Mouse (Mus musculus) heart, embryonic 10.5 days (tissue): ENCODE data around the gene Rars2. TPM values are rescaled to one million over a fixed set of nuclear protein-coding genes. Genes with fewer than 3 reads are reported as not detected.
A peak's percentile ranks its signal among the peaks of the same experiment; 100 is the strongest.
"Not testable (repeated sequence)": the region's sequence is repeated elsewhere in the genome, so short reads cannot be mapped to it uniquely, and the experiment has no call there.

ENCODE experiments used
- DNase-seq: peaks from one replicate; pipeline ENCODE4 v3.0.0-alpha.2; 2017; ENCODE audit warnings: low spot score
- H3K27ac ChIP-seq: fragments of 300-500 bp; sonication (generic); 2 replicates; pipeline ENCODE4 v1.5.1; 2016; ENCODE audit warnings: mild to moderate bottlenecking
- H3K27me3 ChIP-seq: fragments of 300-500 bp; sonication (generic); 2 replicates; pipeline ENCODE4 v1.6.1; 2016; ENCODE audit warnings: mild to moderate bottlenecking; ENCODE audit not compliant: poor library complexity, insufficient read depth, severe bottlenecking
- H3K36me3 ChIP-seq: fragments of 300-500 bp; sonication (generic); 2 replicates; pipeline ENCODE4 v1.6.1; 2016; ENCODE audit warnings: mild to moderate bottlenecking, moderate library complexity
- H3K4me1 ChIP-seq: fragments of 300-500 bp; sonication (generic); 2 replicates; pipeline ENCODE4 v1.6.1; 2016; ENCODE audit warnings: mild to moderate bottlenecking
- H3K4me3 ChIP-seq: fragments of 300-500 bp; sonication (generic); 2 replicates; pipeline ENCODE4 v1.5.1; 2016; ENCODE audit warnings: mild to moderate bottlenecking, moderate library complexity
- H3K9me3 ChIP-seq: fragments of 300-500 bp; sonication (generic); 2 replicates; pipeline ENCODE4 v1.6.1; 2016; ENCODE audit warnings: mild to moderate bottlenecking, moderate library complexity
- WGBS: fragments of 180-500 bp; shearing (Covaris S2); methylation state at CpG from one replicate; pipeline ENCODE4 v1.1.7; 2016; 5-methylcytosine and 5-hydroxymethylcytosine counted together
- polyA plus RNA-seq: library from polyadenylated mRNA; unstranded; fragments of >200 nt; fragmentation: Nextera tagmentation; extraction: Ambion mirVana; gene quantifications from 2 replicates; pipeline ENCODE4 v1.2.1, GENCODE M21; 2016

Rars2 gene
- 63.1 and 68.0 TPM in 2 replicates for polyA plus RNA-seq

GRCm38 (mm10) chr4:34614630-34615094 lies at the start of gene Rars2, which contains the start of gene Orc3:
Gene Rars2 (plus strand): TSS chr4:34614957.
Gene Orc3 (minus strand): TSS chr4:34614944.
- Histone ChIP-seq H3K27me3 (no peaks in the 10 kb centered on the region), H3K4me1 (peaks cover 19% of the 10 kb centered on the region), H3K27ac (peak within 1 kb of the TSS; percentile 93), H3K36me3 (peaks cover 8% of the 10 kb centered on the region; the same call in 1 of the 2 replicates), H3K9me3 (no peaks in the 10 kb centered on the region), H3K4me3 (peak within 1 kb of the TSS; percentile 79)
- DNase-seq, result peak; percentile 96
- under 1% methylated on average over 42 of the region's 42 CpGs for WGBS

- peaks cover 80% of the 10 kb centered on the region for H3K36me3 ChIP-seq
- no peaks in the 10 kb centered on the region for H3K4me1 ChIP-seq
- H3K27ac ChIP-seq, result no peak overlapping the region
- DNase-seq, result no peak
- no peaks in the 10 kb centered on the region for H3K27me3 ChIP-seq
- 91% methylated on average over 6 of the region's 6 CpGs for WGBS
- no peak overlapping the region for H3K4me3 ChIP-seq
- H3K9me3 ChIP-seq, result no peaks in the 10 kb centered on the region
Measured at GRCm38 (mm10) chr4:34566226-34566625, 48.5 kb upstream of the Rars2 start.

GRCm38 (mm10) chr4:34572876-34573275 lies 41.9 kb upstream of the Rars2 start:
- Histone ChIP-seq H3K4me3 (no peak overlapping the region), H3K4me1 (no peaks in the 10 kb centered on the region), H3K27me3 (no peaks in the 10 kb centered on the region), H3K36me3 (peaks cover 94% of the 10 kb centered on the region), H3K27ac (no peak overlapping the region), H3K9me3 (no peaks in the 10 kb centered on the region)
- WGBS, result 80% methylated on average over 2 of the region's 2 CpGs
- DNase-seq, result no peak

- WGBS, result 95% methylated on average over 2 of the region's 2 CpGs
- no peak overlapping the region for H3K4me3 ChIP-seq
- peaks cover 88% of the 10 kb centered on the region for H3K36me3 ChIP-seq
- no peak overlapping the region for H3K27ac ChIP-seq
- no peaks in the 10 kb centered on the region for H3K27me3 ChIP-seq
- 0 out of 2 replicates have a peak, but pooled peaks cover 4% of the 10 kb centered on the region for H3K4me1 ChIP-seq
- H3K9me3 ChIP-seq, result no peaks in the 10 kb centered on the region
- no peak for DNase-seq
Measured at GRCm38 (mm10) chr4:34577028-34577427, 37.7 kb upstream of the Rars2 start.

GRCm38 (mm10) chr4:34579215-34579614 lies 35.5 kb upstream of the Rars2 start:
- Histone ChIP-seq H3K27ac (no peak overlapping the region), H3K4me1 (0 out of 2 replicates have a peak, but pooled peaks cover 4% of the 10 kb centered on the region), H3K36me3 (peaks cover 89% of the 10 kb centered on the region), H3K9me3 (no peaks in the 10 kb centered on the region), H3K4me3 (no peak overlapping the region), H3K27me3 (no peaks in the 10 kb centered on the region)
- no peak for DNase-seq
- WGBS, result 57% methylated on average over 1 of the region's 1 CpGs

GRCm38 (mm10) chr4:34581489-34581888 lies 33.3 kb upstream of the Rars2 start:
- DNase-seq, H3K27me3 ChIP-seq, H3K27ac ChIP-seq, H3K9me3 ChIP-seq, H3K4me1 ChIP-seq, H3K4me3 ChIP-seq: not testable (repeated sequence)
- H3K36me3 ChIP-seq, result peaks cover 80% of the 10 kb centered on the region
- WGBS, result 81% methylated on average over 1 of the region's 1 CpGs

- Histone ChIP-seq H3K4me1 (0 out of 2 replicates have a peak, but pooled peaks cover 4% of the 10 kb centered on the region), H3K9me3 (no peaks in the 10 kb centered on the region), H3K27ac (no peak overlapping the region), H3K4me3 (no peak overlapping the region), H3K36me3 (peaks cover 78% of the 10 kb centered on the region), H3K27me3 (no peaks in the 10 kb centered on the region)
- DNase-seq, result no peak
- WGBS, result 65% methylated on average over 7 of the region's 7 CpGs
Measured at GRCm38 (mm10) chr4:34581990-34582389, 32.8 kb upstream of the Rars2 start.

- Histone ChIP-seq H3K27ac (no peak overlapping the region), H3K4me3 (no peak overlapping the region), H3K4me1 (0 out of 2 replicates have a peak, but pooled peaks cover 4% of the 10 kb centered on the region), H3K27me3 (no peaks in the 10 kb centered on the region), H3K36me3 (peaks cover 78% of the 10 kb centered on the region), H3K9me3 (no peaks in the 10 kb centered on the region)
- DNase-seq, result no peak
- WGBS, result 76% methylated on average over 5 of the region's 5 CpGs
Measured at GRCm38 (mm10) chr4:34582476-34582875, 32.3 kb upstream of the Rars2 start.

GRCm38 (mm10) chr4:34583427-34583826 lies 31.3 kb upstream of the Rars2 start:
- WGBS, result 88% methylated on average over 3 of the region's 3 CpGs
- no peak for DNase-seq
- H3K27me3 ChIP-seq, result no peaks in the 10 kb centered on the region
- no peak overlapping the region for H3K27ac ChIP-seq
- H3K4me1 ChIP-seq, result 0 out of 2 replicates have a peak, but pooled peaks cover 4% of the 10 kb centered on the region
- H3K9me3 ChIP-seq, result no peaks in the 10 kb centered on the region
- H3K36me3 ChIP-seq, result peaks cover 71% of the 10 kb centered on the region
- H3K4me3 ChIP-seq, result no peak overlapping the region

GRCm38 (mm10) chr4:34584871-34585607 lies 29.7 kb upstream of the Rars2 start:
- WGBS, result 74% methylated on average over 7 of the region's 7 CpGs
- DNase-seq, result no peak
- no peak overlapping the region for H3K27ac ChIP-seq
- H3K27me3 ChIP-seq, result no peaks in the 10 kb centered on the region
- no peak overlapping the region for H3K4me3 ChIP-seq
- H3K4me1 ChIP-seq, result no peaks in the 10 kb centered on the region
- no peaks in the 10 kb centered on the region for H3K9me3 ChIP-seq
- peaks cover 62% of the 10 kb centered on the region for H3K36me3 ChIP-seq

GRCm38 (mm10) chr4:34603123-34603522 lies 11.6 kb upstream of the Rars2 start:
- Histone ChIP-seq H3K9me3 (no peaks in the 10 kb centered on the region), H3K27ac (no peak overlapping the region), H3K4me3 (no peak overlapping the region), H3K27me3 (no peaks in the 10 kb centered on the region), H3K36me3 (peaks cover 78% of the 10 kb centered on the region), H3K4me1 (no peaks in the 10 kb centered on the region)
- 95% methylated on average over 6 of the region's 6 CpGs for WGBS
- DNase-seq, result no peak

GRCm38 (mm10) chr4:34606658-34607057 lies 8.1 kb upstream of the Rars2 start:
- Histone ChIP-seq H3K4me3 (no peak overlapping the region), H3K27ac (no peak overlapping the region), H3K4me1 (no peaks in the 10 kb centered on the region), H3K9me3 (no peaks in the 10 kb centered on the region), H3K36me3 (peaks cover 62% of the 10 kb centered on the region), H3K27me3 (no peaks in the 10 kb centered on the region)
- no peak for DNase-seq
- WGBS, result 93% methylated on average over 10 of the region's 10 CpGs

GRCm38 (mm10) chr4:34613571-34614145 lies 1.1 kb upstream of the Rars2 start:
- H3K4me1 ChIP-seq, result peaks cover 19% of the 10 kb centered on the region

More at GRCm38 (mm10) chr4:34613571-34614145, 1.1 kb upstream of the Rars2 start:
- DNase-seq, result no peak
- Histone ChIP-seq H3K27ac (peak overlapping the region; percentile 93; the same call in 1 of the 2 replicates), H3K27me3 (no peaks in the 10 kb centered on the region), H3K4me3 (peak overlapping the region; percentile 79), H3K36me3 (peaks cover 13% of the 10 kb centered on the region), H3K9me3 (no peaks in the 10 kb centered on the region)
- 81% methylated on average over 6 of the region's 6 CpGs for WGBS
